In genomic region chr17:57587273-57587672, GRCm38 (mm10) we compare ENCODE assay signal across 30 mouse cellular contexts. TPM values are rescaled to one million over a fixed set of nuclear protein-coding genes. Genes with fewer than 3 reads are reported as not detected.
"Had no signal": no experiment of that assay in that cellular context is flagged by ENCODE, and none has a peak within 500 bp of the region (broad histone marks: within the 10 kb centered on the region; RNA-seq: fewer than 3 reads in every experiment).

No protein-coding gene starts in this region.

RNA-seq across cellular contexts. Expression of gene Vmn2r120, which starts 42.0 kb away (rescaled TPM):
- total RNA-seq: common myeloid progenitor, adult 5-6 weeks; forebrain, postnatal 0 days; gastrocnemius, adult 18-20 months; gastrocnemius, adult 2 months; gastrocnemius, adult 8-10 months; gastrocnemius, postnatal 10 days; gastrocnemius, postnatal 14 days; gastrocnemius, postnatal 25 days; gastrocnemius, postnatal 36 days; gastrocnemius, postnatal 4 days; granulocyte monocyte progenitor cell, adult 5-6 weeks; heart, adult 18-20 months had no signal
- polyA plus RNA-seq: cortical plate, adult 2 months; embryonic facial prominence, embryonic 10.5 days; embryonic facial prominence, embryonic 11.5 days; embryonic facial prominence, embryonic 12.5 days; embryonic facial prominence, embryonic 13.5 days; embryonic facial prominence, embryonic 14.5 days; embryonic facial prominence, embryonic 15.5 days; forebrain, embryonic 10.5 days; forebrain, embryonic 11.5 days; forebrain, embryonic 12.5 days; forebrain, embryonic 13.5 days; forebrain, embryonic 14.5 days; forebrain, embryonic 15.5 days; forebrain, embryonic 16.5 days; forebrain, postnatal 0 days; frontal cortex, adult 2 months; gonadal fat pad, adult 2 months; heart, adult 2 months; heart, embryonic 10.5 days had no signal
